Mouse (Mus musculus) cerebellum, adult 2 months (tissue): ENCODE measurements around the gene Ubald1. TPM values are rescaled to one million over a fixed set of nuclear protein-coding genes. Genes with fewer than 3 reads are reported as not detected.
A peak's percentile ranks its signal among the peaks of the same experiment; 100 is the strongest.

ENCODE experiments used
- DNase-seq, 2 experiments: peaks; one replicate each; pipeline ENCODE4 v3.0.0; 2021
- H3K27ac ChIP-seq: fragments of 200-500 bp; 2 replicates; pipeline ENCODE4 v1.5.1; 2012; ENCODE audit warnings: low read length, control low read depth, inconsistent platforms; ENCODE audit not compliant: insufficient read depth
- H3K27me3 ChIP-seq: fragments of 200-500 bp; 2 replicates; pipeline ENCODE4 v1.6.1; 2012; ENCODE audit warnings: inconsistent platforms, mild to moderate bottlenecking, low read length, moderate library complexity; ENCODE audit not compliant: control insufficient read depth, insufficient read depth
- H3K4me1 ChIP-seq: fragments of 200-500 bp; 2 replicates; pipeline ENCODE4 v1.6.1; 2011; ENCODE audit warnings: low read length; ENCODE audit not compliant: control insufficient read depth, insufficient read depth
- H3K4me3 ChIP-seq: fragments of 200-500 bp; replicated peaks from 2 replicates; pipeline ENCODE3; 2011; ENCODE audit warnings: mild to moderate bottlenecking, low read depth, low read length, control low read depth; ENCODE audit not compliant: insufficient read depth
- CTCF ChIP-seq: fragments of 200-500 bp; IDR thresholded peaks from 2 replicates; pipeline ENCODE4 v1.5.1; 2011; ENCODE audit warnings: low read depth, mild to moderate bottlenecking, control low read depth, low read length, moderate library complexity, borderline replicate concordance; ENCODE audit not compliant: insufficient read depth
- POLR2A ChIP-seq: fragments of 200-500 bp; IDR thresholded peaks from 2 replicates; pipeline ENCODE4 v1.6.1; 2011; ENCODE audit warnings: low read length, control low read depth, borderline replicate concordance; ENCODE audit not compliant: insufficient read depth
- WGBS: fragments of 180-500 bp; shearing (Covaris S2); methylation state at CpG from one replicate; pipeline ENCODE4 v1.1.7; 2018; 5-methylcytosine and 5-hydroxymethylcytosine counted together
- polyA plus RNA-seq: library from polyadenylated mRNA; depleted of rRNA; stranded (reverse); fragments of >200 nt; gene quantifications from 2 replicates; pipeline ENCODE4 v1.2.3, GENCODE M21; 2012

The Ubald1 gene
- polyA plus RNA-seq, 1 experiment = 57.9 TPM

DNA sequence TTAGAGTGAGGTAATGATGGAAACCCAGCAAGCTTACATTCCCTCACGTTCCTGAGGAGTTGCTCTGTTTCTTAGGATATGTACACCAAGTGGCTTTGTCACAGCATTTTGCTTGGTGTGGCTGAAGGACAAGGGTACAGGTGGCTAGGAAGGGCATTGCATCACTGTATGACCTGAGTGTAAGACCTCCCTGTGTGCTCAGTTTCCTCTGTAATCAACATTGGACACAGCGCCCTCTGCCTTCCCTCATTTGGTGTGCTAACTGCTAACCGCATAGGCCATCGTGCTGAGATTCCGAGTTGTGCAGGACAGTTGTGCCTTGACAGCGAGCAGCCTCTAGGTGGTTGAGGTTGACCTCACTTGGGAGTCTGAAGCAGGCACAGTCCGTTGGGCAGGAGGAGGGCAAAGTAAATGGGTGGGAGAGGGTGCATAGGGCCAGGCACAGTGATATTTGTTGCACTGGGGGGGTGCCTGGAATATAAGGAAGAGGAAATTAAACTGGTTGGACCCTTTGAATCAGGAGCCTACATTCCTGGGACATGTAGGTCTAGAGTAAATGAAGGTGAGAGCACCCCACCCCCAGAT lies 17.1 kb upstream of the Ubald1 start:
- H3K4me1 ChIP-seq = peaks cover 22% of the 10 kb centered on the region
- DNase-seq = no peak
- H3K27me3 ChIP-seq = no peaks in the 10 kb centered on the region
- 0 out of 2 replicates have a peak overlapping the region, but pooled peaks have one; percentile 54 for H3K27ac ChIP-seq
- H3K4me3 ChIP-seq = no peak overlapping the region
- 53% methylated on average over 7 of the region's 7 CpGs for WGBS
- peak; percentile 27; the same call in 1 of the 2 replicates for TF ChIP-seq CTCF
- TF ChIP-seq POLR2A = no peak

DNA sequence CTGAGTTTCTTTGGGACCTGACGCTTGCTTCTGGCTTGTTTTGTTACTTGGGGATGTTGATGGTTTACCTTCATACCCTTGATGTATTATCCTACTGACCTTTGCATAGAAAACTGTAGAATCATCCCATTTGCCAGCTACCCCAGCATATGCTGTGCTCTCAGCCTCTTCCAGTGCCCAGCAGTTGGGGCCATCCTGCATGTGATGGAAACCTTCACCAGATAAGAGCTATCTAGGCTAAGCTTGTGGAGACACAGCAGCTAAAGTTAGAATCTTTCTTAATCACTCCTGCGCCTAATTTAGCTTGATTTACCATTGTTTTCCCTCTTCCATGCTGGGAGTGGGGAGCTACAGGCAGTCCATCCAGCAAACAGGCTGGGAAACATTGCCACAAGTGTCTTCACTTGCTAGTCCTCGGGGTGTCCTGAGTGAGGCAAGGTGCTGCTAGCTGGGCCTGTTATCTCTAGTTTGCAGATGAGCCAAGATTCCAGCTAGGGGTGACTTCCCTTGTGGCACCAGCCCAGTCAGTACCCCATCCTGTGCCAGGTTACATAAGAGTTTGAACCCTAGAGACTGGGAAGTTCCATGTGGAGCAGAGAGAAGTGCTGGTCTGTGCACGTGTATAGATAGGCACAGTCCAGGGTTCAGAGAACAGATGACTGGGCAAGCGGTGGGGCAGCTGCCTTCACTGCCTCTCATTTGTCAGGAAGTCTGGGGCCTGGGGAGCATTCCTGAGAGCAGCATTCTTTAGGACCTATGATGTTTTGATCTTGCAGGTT lies 16.3 kb upstream of the Ubald1 start:
- 32% methylated on average over 5 of the region's 5 CpGs for WGBS
- H3K27ac ChIP-seq = peak overlapping the region; percentile 54
- no peak overlapping the region for H3K4me3 ChIP-seq
- no peak for TF ChIP-seq CTCF
- TF ChIP-seq POLR2A = no peak
- no peaks in the 10 kb centered on the region for H3K27me3 ChIP-seq
- H3K4me1 ChIP-seq = peaks cover 22% of the 10 kb centered on the region
- peak; percentile 61 to 74 for DNase-seq

DNA sequence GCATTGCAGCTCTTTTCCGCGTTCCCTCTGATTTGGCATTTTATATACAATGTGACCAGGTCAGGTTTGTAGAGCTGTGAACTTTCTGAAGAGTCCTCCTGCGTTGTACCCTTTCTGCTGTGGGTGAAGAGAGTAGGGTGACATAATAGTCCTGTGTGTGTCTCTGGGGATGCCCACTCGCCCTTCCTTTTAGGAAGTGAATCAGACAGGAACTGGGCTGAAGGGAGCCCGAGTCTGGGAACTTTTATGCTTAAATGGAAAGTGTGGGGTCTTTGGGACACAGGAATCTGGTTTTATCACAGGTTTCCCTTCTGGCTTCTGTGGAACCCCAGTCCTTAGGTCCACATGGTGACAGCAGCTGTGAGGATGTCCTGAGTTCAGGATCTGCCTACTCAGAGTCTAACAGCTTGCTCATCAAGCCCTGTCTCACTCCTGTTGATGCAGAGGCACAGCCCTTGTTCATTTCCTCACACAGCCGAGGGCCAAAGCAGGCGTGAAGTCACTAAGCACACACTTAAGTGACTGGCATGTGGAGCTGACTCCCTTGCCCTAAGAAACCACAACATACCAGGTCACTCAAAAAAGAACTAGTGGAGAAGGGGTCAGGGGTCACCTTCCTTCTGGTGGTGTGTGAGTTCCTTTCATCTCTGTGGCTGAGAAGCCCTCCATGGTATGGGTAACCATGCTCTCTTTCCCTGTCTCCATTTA lies 14.2 kb upstream of the Ubald1 start:
- Histone ChIP-seq H3K27ac (no peak overlapping the region), H3K4me3 (no peak overlapping the region), H3K4me1 (peaks cover 22% of the 10 kb centered on the region), H3K27me3 (no peaks in the 10 kb centered on the region)
- TF ChIP-seq CTCF (no peak), POLR2A (no peak)
- DNase-seq = no peak
- WGBS = 87% methylated on average over 7 of the region's 7 CpGs

DNA sequence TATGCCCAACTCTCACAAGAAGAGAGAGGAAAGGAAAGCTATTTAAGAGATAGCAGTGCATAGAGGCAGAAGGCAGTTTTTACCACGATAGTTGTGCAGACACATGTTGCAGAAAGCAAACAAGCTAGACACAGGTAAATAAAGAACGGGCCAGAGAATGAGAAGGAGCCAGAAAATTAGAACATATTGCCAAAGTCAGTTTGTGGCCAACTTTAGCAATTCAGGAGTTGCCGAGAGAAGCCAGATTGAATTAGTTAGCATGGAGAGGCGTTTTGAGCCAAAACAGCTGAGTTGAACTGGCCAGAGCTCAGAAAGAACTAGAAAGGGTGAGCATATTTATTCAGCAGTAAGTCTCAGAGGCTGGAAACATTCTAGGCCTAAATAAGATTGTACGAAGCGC lies 12.1 kb upstream of the Ubald1 start:
- no peak overlapping the region for H3K27ac ChIP-seq
- H3K4me3 ChIP-seq = no peak overlapping the region
- no peak for DNase-seq
- no peaks in the 10 kb centered on the region for H3K27me3 ChIP-seq
- H3K4me1 ChIP-seq = peaks cover 18% of the 10 kb centered on the region
- WGBS = 42% methylated on average over 6 of the region's 6 CpGs
- TF ChIP-seq CTCF = no peak
- TF ChIP-seq POLR2A = no peak

DNA sequence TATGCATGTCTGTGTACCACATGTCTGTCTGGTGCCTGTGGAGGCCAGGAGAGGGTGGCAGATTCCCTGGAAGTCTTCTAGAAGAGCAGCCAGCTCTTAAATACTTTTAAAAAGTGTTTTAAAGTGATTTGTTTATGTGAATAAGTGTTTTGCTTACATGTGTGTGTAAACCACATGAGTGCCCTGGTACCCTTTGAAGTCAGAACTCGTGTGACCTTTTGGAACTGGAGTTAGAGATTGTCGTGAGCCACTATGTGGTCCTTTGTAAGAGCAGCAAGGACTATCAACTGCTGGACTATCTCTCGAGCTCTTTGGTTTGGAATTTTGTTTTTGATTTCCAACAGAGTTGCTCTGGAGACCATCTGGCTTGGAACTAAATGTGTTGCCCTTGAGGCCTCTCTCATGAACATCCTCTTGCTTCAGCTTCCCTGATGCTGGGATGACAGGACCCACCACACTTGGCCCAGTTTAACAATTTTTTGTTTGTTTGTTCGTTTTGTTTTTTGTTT lies 10.1 kb upstream of the Ubald1 start:
- H3K4me1 ChIP-seq = peaks cover 4% of the 10 kb centered on the region; the same call in 1 of the 2 replicates
- no peak overlapping the region for H3K4me3 ChIP-seq
- no peak for DNase-seq
- no peaks in the 10 kb centered on the region for H3K27me3 ChIP-seq
- WGBS = 34% methylated on average over 4 of the region's 4 CpGs
- no peak overlapping the region for H3K27ac ChIP-seq
- TF ChIP-seq POLR2A (no peak), CTCF (no peak)

DNA sequence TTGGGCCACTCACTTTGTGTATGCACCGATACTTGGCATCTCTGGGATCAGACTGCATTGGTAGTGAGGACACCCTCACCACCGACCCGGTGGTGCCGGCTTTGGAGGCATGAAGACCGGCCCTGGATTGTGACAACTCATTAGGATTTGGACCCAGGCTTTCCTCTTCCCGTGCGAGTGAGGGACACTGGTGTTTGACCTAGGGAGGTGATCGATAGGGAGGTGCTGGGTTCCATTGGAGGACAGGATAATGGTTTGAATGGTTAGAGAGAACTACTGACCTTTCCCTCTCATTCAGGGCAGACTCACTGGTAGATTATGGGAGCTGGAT lies 6.5 kb upstream of the Ubald1 start:
- TF ChIP-seq POLR2A = no peak
- TF ChIP-seq CTCF = no peak
- Histone ChIP-seq H3K27me3 (no peaks in the 10 kb centered on the region), H3K27ac (peak overlapping the region; percentile 48), H3K4me3 (peak overlapping the region; percentile 67), H3K4me1 (peaks cover 7% of the 10 kb centered on the region; the same call in 1 of the 2 replicates)
- DNase-seq = no peak
- WGBS = under 1% methylated on average over 8 of the region's 8 CpGs

DNA sequence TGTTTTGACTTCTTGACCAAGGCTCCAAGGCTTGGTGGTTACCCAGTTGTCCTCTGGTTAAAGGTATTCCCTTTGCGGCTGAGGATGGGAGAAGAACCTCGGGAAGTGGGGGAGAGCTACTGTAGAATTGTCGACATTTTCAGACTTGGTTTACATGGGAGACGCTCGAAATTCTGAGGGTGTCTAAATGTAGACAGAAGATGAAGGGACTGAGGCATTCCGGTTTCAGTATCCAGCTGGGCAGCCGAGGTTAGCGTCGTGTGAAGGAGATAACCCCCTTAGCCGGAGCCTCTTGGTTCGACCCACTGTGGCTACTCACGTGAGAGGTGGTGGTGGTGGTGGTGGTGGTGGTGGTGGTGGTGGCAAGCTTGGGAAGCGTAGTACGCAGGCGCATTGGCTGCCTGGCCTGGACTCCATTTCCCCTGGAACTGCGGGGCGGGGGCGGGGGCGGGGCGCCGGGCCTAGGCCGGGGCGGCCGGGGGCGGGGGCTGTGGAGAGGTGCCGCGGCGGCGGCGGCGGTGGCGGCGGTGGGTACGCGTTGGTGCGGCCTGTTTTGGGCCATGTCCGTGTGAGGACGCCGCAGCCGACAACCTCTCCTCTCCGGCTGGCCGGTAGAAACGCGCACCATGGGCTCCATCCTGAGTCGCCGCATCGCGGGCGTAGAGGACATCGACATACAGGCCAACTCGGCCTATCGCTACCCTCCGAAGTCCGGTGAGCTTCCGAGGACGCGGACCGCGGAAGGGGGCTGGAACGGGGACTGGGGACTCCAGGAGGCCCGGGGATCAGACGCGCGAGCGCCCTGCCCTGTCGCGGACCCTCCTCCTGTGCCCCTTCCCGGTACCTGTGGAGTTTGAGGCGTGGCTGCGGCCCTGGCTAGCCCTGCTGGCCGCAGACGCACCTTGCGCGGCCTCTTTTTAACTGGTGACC lies 5.9 kb upstream of the Ubald1 start, which contains the start of gene Mgrn1:
Gene Mgrn1, plus strand, starts transcription at position 490 of the 930 bp plus-strand sequence.
- H3K4me1 ChIP-seq = peaks cover 10% of the 10 kb centered on the region; the same call in 1 of the 2 replicates
- WGBS = under 1% methylated on average over 63 of the region's 74 CpGs
- peak; percentile 90 to 93 for DNase-seq

More for the DNA sequence above, 5.9 kb upstream of the Ubald1 start, which contains the start of gene Mgrn1:
- peak; percentile 34; the same call in 1 of the 2 replicates for TF ChIP-seq POLR2A
- TF ChIP-seq CTCF = no peak
- Histone ChIP-seq H3K4me3 (peak within 1 kb of the TSS; percentile 78), H3K27me3 (no peaks in the 10 kb centered on the region), H3K27ac (peak within 1 kb of the TSS; percentile 98)
